Mouse (Mus musculus): ENCODE measurements around the gene Nostrin. TPM values are rescaled to one million over a fixed set of nuclear protein-coding genes. Genes with fewer than 3 reads are reported as not detected.

Gene Nostrin
- polyA plus RNA-seq, 1 experiment = 0.60 TPM

- no peak for TF ChIP-seq POLR2A (IDR thresholded peaks at IDR 0.05; ENCODE audit: low read depth, low read length)
- no peak for TF ChIP-seq CTCF (IDR thresholded peaks at IDR 0.05; ENCODE audit: borderline replicate concordance, insufficient read depth, low read length)
- Histone ChIP-seq H3K4me3 (ENCODE audit: insufficient read depth, low read length) (no peak overlapping the region), H3K27ac (ENCODE audit: insufficient read depth, low read length) (no peak overlapping the region), H3K4me1 (ENCODE audit: control insufficient read depth, insufficient read depth, low read length) (no peaks in the 10 kb centered on the region)
Observed at GRCm38 (mm10) chr2:69175296-69175695, 39.7 kb downstream of the Nostrin start.

GRCm38 (mm10) chr2:69179721-69180120, 44.1 kb downstream of the Nostrin start:
- Histone ChIP-seq H3K27ac (ENCODE audit: insufficient read depth, low read length) (no peak overlapping the region), H3K4me3 (ENCODE audit: insufficient read depth, low read length) (no peak overlapping the region), H3K4me1 (ENCODE audit: control insufficient read depth, insufficient read depth, low read length) (no peaks in the 10 kb centered on the region)
- TF ChIP-seq CTCF (IDR thresholded peaks at IDR 0.05; ENCODE audit: borderline replicate concordance, insufficient read depth, low read length) (no peak), POLR2A (IDR thresholded peaks at IDR 0.05; ENCODE audit: low read depth, low read length) (no peak)

- TF ChIP-seq POLR2A (IDR thresholded peaks at IDR 0.05; ENCODE audit: low read depth, low read length) (no peak), CTCF (IDR thresholded peaks at IDR 0.05; ENCODE audit: borderline replicate concordance, insufficient read depth, low read length) (no peak)
- Histone ChIP-seq H3K27ac (ENCODE audit: insufficient read depth, low read length) (no peak overlapping the region), H3K4me3 (ENCODE audit: insufficient read depth, low read length) (no peak overlapping the region), H3K4me1 (ENCODE audit: control insufficient read depth, insufficient read depth, low read length) (no peaks in the 10 kb centered on the region)
Observed at GRCm38 (mm10) chr2:69187990-69188389, 52.4 kb downstream of the Nostrin start.

GRCm38 (mm10) chr2:69188732-69189131, 53.1 kb downstream of the Nostrin start:
- no peak for TF ChIP-seq POLR2A (IDR thresholded peaks at IDR 0.05; ENCODE audit: low read depth, low read length)
- TF ChIP-seq CTCF (IDR thresholded peaks at IDR 0.05; ENCODE audit: borderline replicate concordance, insufficient read depth, low read length) = no peak
- Histone ChIP-seq H3K4me3 (ENCODE audit: insufficient read depth, low read length) (no peak overlapping the region), H3K27ac (ENCODE audit: insufficient read depth, low read length) (no peak overlapping the region), H3K4me1 (ENCODE audit: control insufficient read depth, insufficient read depth, low read length) (no peaks in the 10 kb centered on the region)

- Histone ChIP-seq H3K4me3 (ENCODE audit: insufficient read depth, low read length) (no peak overlapping the region), H3K4me1 (ENCODE audit: control insufficient read depth, insufficient read depth, low read length) (no peaks in the 10 kb centered on the region), H3K27ac (ENCODE audit: insufficient read depth, low read length) (no peak overlapping the region)
- TF ChIP-seq POLR2A (IDR thresholded peaks at IDR 0.05; ENCODE audit: low read depth, low read length) (no peak), CTCF (IDR thresholded peaks at IDR 0.05; ENCODE audit: borderline replicate concordance, insufficient read depth, low read length) (no peak)
Observed at GRCm38 (mm10) chr2:69189222-69189621, 53.6 kb downstream of the Nostrin start.

GRCm38 (mm10) chr2:69191059-69191458, 55.5 kb downstream of the Nostrin start:
- TF ChIP-seq CTCF (IDR thresholded peaks at IDR 0.05; ENCODE audit: borderline replicate concordance, insufficient read depth, low read length) = no peak
- TF ChIP-seq POLR2A (IDR thresholded peaks at IDR 0.05; ENCODE audit: low read depth, low read length) = no peak
- no peaks in the 10 kb centered on the region; the same call in 1 of the 2 replicates for H3K4me1 ChIP-seq (ENCODE audit: control insufficient read depth, insufficient read depth, low read length)
- H3K4me3 ChIP-seq (ENCODE audit: insufficient read depth, low read length) = no peak overlapping the region
- no peak overlapping the region for H3K27ac ChIP-seq (ENCODE audit: insufficient read depth, low read length)

- TF ChIP-seq CTCF (IDR thresholded peaks at IDR 0.05; ENCODE audit: borderline replicate concordance, insufficient read depth, low read length) (no peak), POLR2A (IDR thresholded peaks at IDR 0.05; ENCODE audit: low read depth, low read length) (no peak)
- H3K27ac ChIP-seq (ENCODE audit: insufficient read depth, low read length) = no peak overlapping the region
- no peak overlapping the region for H3K4me3 ChIP-seq (ENCODE audit: insufficient read depth, low read length)
- no peaks in the 10 kb centered on the region; the same call in 1 of the 2 replicates for H3K4me1 ChIP-seq (ENCODE audit: control insufficient read depth, insufficient read depth, low read length)
Observed at GRCm38 (mm10) chr2:69193555-69193954, 58.0 kb downstream of the Nostrin start.

GRCm38 (mm10) chr2:69205185-69205584, 69.6 kb downstream of the Nostrin start:
- Histone ChIP-seq H3K4me1 (ENCODE audit: control insufficient read depth, insufficient read depth, low read length) (0 out of 2 replicates have a peak, but pooled peaks cover 2% of the 10 kb centered on the region), H3K27ac (ENCODE audit: insufficient read depth, low read length) (no peak overlapping the region), H3K4me3 (ENCODE audit: insufficient read depth, low read length) (peak overlapping the region; percentile 76)
- no peak for TF ChIP-seq POLR2A (IDR thresholded peaks at IDR 0.05; ENCODE audit: low read depth, low read length)
- no peak for TF ChIP-seq CTCF (IDR thresholded peaks at IDR 0.05; ENCODE audit: borderline replicate concordance, insufficient read depth, low read length)

GRCm38 (mm10) chr2:69205791-69206351, 70.3 kb downstream of the Nostrin start, which contains the start of gene Spc25:
Spc25 (minus strand) TSS chr2:69206194.
- Histone ChIP-seq H3K4me3 (ENCODE audit: insufficient read depth, low read length) (peak within 1 kb of the TSS; percentile 76), H3K27ac (ENCODE audit: insufficient read depth, low read length) (no peak within 1 kb of the TSS), H3K4me1 (ENCODE audit: control insufficient read depth, insufficient read depth, low read length) (0 out of 2 replicates have a peak, but pooled peaks cover 2% of the 10 kb centered on the region)
- TF ChIP-seq CTCF (IDR thresholded peaks at IDR 0.05; ENCODE audit: borderline replicate concordance, insufficient read depth, low read length) (no peak), POLR2A (IDR thresholded peaks at IDR 0.05; ENCODE audit: low read depth, low read length) (peak; percentile 80)

- TF ChIP-seq POLR2A (IDR thresholded peaks at IDR 0.05; ENCODE audit: low read depth, low read length) (no peak), CTCF (IDR thresholded peaks at IDR 0.05; ENCODE audit: borderline replicate concordance, insufficient read depth, low read length) (no peak)
- Histone ChIP-seq H3K27ac (ENCODE audit: insufficient read depth, low read length) (no peak overlapping the region), H3K4me1 (ENCODE audit: control insufficient read depth, insufficient read depth, low read length) (0 out of 2 replicates have a peak, but pooled peaks cover 2% of the 10 kb centered on the region), H3K4me3 (ENCODE audit: insufficient read depth, low read length) (no peak overlapping the region)
Observed at GRCm38 (mm10) chr2:69206523-69206922, 70.9 kb downstream of the Nostrin start.
